Mouse (Mus musculus): Measurements from ENCODE around the gene Tia1. TPM values are rescaled to one million over a fixed set of nuclear protein-coding genes. Genes with fewer than 3 reads are reported as not detected.

The Tia1 gene
- 19.4 and 40.4 TPM in 2 replicates for polyA plus RNA-seq (2012; rRNA removed; ENCODE audit: low replicate concordance)

DNA sequence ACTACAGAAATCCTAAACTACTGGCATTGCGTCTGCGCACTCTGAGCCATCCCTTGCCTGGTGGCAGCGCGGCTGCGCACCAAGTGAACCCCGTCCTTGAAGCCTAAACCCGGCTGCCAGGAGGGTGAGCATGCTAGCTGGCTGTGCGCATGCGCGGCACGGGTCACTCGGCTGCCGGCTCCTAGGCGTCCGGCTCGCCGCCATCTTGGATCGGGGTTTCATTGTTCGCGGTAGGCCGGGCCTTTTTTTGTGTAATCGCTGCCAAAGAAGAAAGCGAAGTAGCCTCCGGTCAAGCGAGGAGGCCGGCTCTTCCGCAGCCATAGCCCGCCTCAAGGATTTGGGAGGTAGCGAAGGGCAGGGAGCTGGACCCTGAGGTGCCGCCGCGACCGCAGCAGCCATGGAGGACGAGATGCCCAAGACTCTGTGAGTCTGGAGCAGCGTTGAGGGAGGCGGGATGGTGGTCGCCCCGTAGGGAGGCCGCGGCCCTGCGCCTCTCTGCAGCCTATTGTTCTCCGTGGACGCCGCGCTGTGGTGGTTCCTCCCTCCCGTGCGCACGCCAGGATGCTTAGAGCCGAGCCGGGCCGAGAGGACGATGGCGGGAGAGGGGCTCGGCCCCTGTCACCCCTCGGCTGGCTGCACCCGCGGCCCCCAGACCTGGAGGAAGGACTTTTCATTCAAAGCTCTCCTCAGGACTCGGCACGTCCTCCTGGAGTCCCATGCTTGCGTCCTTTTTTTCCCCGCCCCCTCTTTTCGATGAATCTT is at the start of gene Tia1:
Gene Tia1 (plus strand): TSS at position 120 of the 762 bp plus-strand sequence.

DNA sequence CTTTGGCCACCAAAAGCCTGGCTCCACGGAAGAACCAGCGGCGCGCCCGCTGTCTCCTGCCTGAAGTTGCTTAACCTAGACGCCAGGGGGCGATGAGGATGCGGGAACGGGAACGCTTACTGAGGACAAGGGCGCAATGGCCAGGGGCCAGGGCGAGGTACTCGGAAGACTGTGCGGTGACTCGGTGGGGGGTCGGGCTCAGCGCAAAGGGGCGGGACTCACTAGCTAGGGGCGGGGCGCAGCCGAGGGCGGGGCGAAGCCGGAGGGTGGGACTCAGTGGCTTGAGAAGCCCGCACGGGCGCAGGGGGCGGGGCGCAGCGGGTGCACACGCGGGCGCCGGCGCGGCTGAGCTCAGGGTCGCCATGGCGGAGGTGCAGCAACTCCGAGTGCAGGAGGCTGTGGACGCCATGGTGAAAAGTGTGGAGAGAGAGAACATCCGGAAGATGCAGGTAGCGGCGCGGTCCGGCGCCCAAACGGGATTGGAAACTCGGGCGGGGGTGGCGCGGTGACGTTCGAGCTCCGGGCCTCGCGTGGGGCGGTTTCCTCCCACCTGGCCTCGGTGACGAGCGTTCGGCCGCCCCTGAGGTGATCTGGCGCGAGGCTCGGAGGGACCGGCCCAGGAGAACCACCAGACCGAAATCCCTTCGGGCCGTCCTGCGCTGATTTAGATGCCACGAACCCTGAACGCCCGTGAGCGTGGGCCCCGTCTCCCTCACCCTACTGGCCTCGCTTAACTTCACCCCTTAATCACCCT is 38.5 kb upstream of the Tia1 start, which contains the start of gene Fam136a:
Gene Fam136a (plus strand): TSS at position 276 of the 754 bp plus-strand sequence.

DNA sequence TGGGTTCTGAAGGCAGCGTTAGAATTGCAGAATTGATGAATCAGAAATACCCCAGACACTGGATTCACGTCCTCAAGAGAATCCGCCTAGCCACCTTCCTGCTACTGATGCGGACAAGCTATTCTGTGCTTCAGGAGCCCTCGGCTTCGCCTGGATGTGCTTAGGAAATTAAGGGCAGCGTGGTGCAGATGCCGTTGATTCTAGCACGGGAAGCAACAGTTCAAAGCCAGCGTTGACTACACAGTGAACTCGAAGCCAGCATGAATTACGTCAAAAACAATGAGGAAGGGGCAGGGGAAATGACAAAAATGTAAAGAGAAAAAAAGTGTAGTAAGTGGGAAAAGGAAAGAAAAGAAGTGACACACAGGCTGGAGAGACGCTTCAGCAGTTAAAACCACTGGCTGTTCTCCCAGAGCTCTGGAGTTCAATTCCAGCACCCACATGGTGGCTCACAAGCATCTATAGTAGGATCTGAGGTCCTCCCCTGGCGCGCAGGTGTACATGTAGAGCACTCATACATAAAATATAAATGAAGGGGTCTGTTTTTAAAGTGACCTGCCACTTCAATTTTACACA is 33.2 kb upstream of the Tia1 start, which contains the start of gene Snrpg:
Gene Snrpg (plus strand): TSS at position 541 of the 576 bp plus-strand sequence.

DNA sequence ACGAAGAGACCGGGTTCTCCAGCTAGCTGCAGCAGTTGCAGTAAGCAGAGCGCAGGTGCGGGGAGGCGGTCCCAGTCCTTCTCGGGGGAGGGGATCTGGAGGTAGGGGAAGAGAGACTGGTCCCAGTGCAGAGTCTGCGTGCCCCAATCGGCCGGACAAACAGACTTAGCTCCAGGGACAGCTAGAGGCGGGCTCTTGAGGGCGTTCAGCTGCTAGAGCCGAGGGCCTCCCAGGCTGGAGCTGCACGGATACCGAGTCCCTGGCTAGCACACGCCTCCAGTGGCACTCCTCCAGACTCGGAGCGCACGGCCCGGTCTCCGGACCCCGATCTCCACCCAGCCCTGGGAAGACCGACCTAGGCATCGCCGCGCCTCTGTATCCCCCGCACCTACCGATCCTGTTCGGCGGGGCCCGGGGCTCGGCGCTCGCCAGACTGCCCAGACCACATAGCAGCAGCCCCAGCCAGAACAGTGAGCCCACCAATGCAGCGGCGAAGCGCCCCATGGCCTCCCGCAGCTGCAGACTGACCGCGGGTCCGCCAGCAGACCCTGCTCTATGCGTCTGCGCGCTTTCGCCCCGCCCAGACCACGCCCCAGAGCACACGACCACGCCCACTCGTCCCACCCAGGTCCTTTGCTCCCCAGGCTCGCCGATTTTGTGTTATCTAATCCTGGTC is 7.3 kb upstream of the Tia1 start, which contains the start of gene Pcyox1:
Gene Pcyox1 (minus strand): TSS at position 574 of the 676 bp plus-strand sequence.

DNA sequence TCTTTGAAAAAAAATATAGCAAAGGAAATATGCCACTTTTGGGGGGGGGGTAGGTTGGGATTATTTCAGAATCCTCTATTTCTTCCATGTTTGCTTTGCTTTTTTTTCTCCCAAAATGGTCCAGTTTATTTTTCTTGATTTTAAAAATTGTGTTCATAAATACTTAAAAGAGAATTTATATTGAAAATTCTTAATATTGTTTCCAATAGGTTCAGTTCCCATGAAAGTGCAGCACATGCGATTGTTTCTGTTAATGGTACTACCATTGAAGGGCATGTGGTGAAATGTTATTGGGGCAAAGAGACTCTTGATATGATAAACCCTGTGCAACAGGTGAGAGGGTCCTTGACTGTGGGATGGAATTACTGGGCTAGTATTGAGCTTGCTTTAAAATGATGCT is 22.3 kb downstream of the Tia1 start, which contains the start of gene Gm44790:
Gene Gm44790 (plus strand): TSS at position 301 of the 400 bp plus-strand sequence.

DNA sequence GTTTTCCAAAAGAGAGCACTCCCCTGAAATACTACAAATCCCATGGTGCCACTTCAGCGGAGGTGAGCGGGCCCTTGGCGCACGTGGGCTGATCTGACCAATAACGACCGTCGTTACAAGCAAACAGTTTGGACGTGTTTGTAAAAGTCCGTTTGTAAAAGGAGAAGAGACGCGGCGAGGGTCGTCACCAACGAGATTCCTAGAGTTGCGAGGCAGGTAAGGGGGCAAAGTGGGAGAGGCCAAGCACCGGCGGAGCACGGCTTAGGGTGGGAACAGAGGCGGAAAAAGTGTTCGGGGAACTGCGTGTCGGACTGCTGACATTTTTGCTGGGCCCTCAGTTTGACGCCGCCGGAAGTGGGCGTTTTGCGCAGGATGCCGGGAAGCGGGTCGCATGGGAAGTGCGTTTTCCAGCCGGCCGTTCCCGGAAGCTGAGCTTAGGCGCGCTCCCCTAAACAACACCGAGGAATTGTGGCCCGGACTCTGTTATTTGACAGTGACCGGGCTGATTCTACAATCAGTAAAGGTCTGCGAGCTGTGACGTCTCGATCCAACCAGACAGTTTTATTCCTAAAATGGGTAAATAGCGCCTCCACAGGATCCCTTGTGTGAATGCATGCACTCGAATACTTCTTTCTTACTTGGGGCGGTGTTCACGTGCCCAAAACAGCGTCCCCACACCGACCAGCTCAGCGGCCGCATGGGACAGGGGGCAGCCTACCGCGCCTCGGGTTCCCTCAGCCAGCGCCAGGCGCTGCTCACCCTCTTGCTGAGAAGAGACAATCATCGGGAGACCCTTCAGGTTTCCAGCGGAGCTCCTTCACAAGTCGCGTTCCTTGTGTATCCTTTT is 34.5 kb downstream of the Tia1 start, which contains the start of gene C87436:
Gene C87436 (plus strand): TSS at position 103 of the 847 bp plus-strand sequence.

Other genes with a start within 250 kb of the Tia1 start
- 0.44 and 7.1 TPM in 2 replicates for gene Tgfa, start 209.0 kb upstream of the Tia1 start, polyA plus RNA-seq (2012; rRNA removed; ENCODE audit: low replicate concordance)
- gene Fam136a, start 38.6 kb upstream of the Tia1 start, polyA plus RNA-seq (2012; rRNA removed; ENCODE audit: low replicate concordance) = 22.0 TPM in 2 replicates
- 18.8 and 50.4 TPM in 2 replicates for gene Snrpg, start 32.9 kb upstream of the Tia1 start, polyA plus RNA-seq (2012; rRNA removed; ENCODE audit: low replicate concordance)
- 62.9 and 96.7 TPM in 2 replicates for gene Pcyox1, start 7.1 kb upstream of the Tia1 start, polyA plus RNA-seq (2012; rRNA removed; ENCODE audit: low replicate concordance)
- 6.3 and 13.1 TPM in 2 replicates for gene Gm44790, start 22.4 kb downstream of the Tia1 start, polyA plus RNA-seq (2012; rRNA removed; ENCODE audit: low replicate concordance)
- gene C87436, start 34.2 kb downstream of the Tia1 start, polyA plus RNA-seq (2012; rRNA removed; ENCODE audit: low replicate concordance) = 14.2 and 21.6 TPM in 2 replicates
- 120 and 184 TPM in 2 replicates for gene Pcbp1, start 122.1 kb downstream of the Tia1 start, polyA plus RNA-seq (2012; rRNA removed; ENCODE audit: low replicate concordance)
- gene Asprv1, start 223.9 kb downstream of the Tia1 start, polyA plus RNA-seq (2012; rRNA removed; ENCODE audit: low replicate concordance) = 0.30 and 1.8 TPM in 2 replicates